Mouse (Mus musculus) hindbrain, embryonic 15.5 days (tissue): ENCODE measurements at regions not wholly inside any gene's neighbourhood (a gene's known extent, or its start where the extent isn't known, plus 50 kb on each side); places are given as distances from the start of the nearest gene placed in this dataset.

Source experiments
- ATAC-seq: fragments of 200-750 bp; cut with Nextera tagmentation; 2 replicates; pipeline ENCODE4 v1.8.0; 2017; ENCODE audit warnings: low read depth, moderate number of reproducible peaks, moderate TSS enrichment; ENCODE audit not compliant: low FRiP score
- H3K27ac ChIP-seq: fragments of 300-500 bp; sonication (generic); replicated peaks from 2 replicates; pipeline ENCODE4 v1.5.1; 2015; ENCODE audit warnings: mild to moderate bottlenecking, inconsistent platforms
- H3K27me3 ChIP-seq: fragments of 300-500 bp; sonication (generic); 2 replicates; pipeline ENCODE4 v1.6.1; 2015; ENCODE audit warnings: control low read depth, inconsistent platforms
- H3K36me3 ChIP-seq: fragments of 300-500 bp; sonication (generic); 2 replicates; pipeline ENCODE4 v1.6.1; 2015; ENCODE audit warnings: control low read depth, inconsistent platforms
- H3K4me1 ChIP-seq: fragments of 300-500 bp; sonication (generic); replicated peaks from 2 replicates; pipeline ENCODE4 v1.6.1; 2015; ENCODE audit warnings: control low read depth, inconsistent platforms
- H3K4me2 ChIP-seq: fragments of 300-500 bp; sonication (generic); 2 replicates; pipeline ENCODE4 v1.6.1; 2015; ENCODE audit warnings: moderate library complexity, mild to moderate bottlenecking, inconsistent platforms
- H3K4me3 ChIP-seq: fragments of 300-500 bp; sonication (generic); 2 replicates; pipeline ENCODE4 v1.5.1; 2015; ENCODE audit warnings: mild to moderate bottlenecking, inconsistent platforms
- H3K9ac ChIP-seq: fragments of 300-500 bp; sonication (generic); 2 replicates; pipeline ENCODE4 v1.6.1; 2015; ENCODE audit warnings: inconsistent platforms
- H3K9me3 ChIP-seq: fragments of 300-500 bp; sonication (generic); 2 replicates; pipeline ENCODE4 v1.6.1; 2016; ENCODE audit warnings: control low read depth, inconsistent platforms
- WGBS: fragments of 180-500 bp; shearing (Covaris S2); methylation state at CpG from one replicate; pipeline ENCODE4 v1.1.7; 2015; 5-methylcytosine and 5-hydroxymethylcytosine counted together

DNA sequence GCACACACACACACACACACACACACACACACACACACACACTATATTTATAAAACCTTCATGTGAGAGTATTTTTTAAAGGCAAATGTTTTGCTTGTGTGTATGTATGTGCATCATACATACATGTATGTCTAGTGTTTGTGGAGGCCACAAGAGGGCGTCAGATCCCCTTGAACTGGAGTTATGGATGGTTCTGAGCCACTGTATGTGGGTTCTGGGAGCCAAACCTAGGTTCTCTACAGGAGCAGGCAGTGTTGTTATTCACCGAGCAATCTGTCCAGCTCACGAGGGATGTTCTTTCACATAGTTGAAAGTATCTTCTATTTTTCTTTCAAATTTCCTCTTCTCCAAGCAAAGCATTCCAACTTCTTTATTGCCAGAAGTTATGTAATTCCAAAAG, 56.3 kb upstream of the Agtr2 start:
- H3K27ac ChIP-seq = no peak overlapping the region
- no peak for ATAC-seq
- H3K36me3 ChIP-seq = no peaks in the 10 kb centered on the region
- no peaks in the 10 kb centered on the region for H3K4me1 ChIP-seq
- H3K4me3 ChIP-seq = no peak overlapping the region
- no peak overlapping the region for H3K4me2 ChIP-seq
- 61% methylated on average over 3 of the region's 3 CpGs for WGBS
- H3K9me3 ChIP-seq = no peaks in the 10 kb centered on the region
- no peak overlapping the region for H3K9ac ChIP-seq
- H3K27me3 ChIP-seq = no peaks in the 10 kb centered on the region

DNA sequence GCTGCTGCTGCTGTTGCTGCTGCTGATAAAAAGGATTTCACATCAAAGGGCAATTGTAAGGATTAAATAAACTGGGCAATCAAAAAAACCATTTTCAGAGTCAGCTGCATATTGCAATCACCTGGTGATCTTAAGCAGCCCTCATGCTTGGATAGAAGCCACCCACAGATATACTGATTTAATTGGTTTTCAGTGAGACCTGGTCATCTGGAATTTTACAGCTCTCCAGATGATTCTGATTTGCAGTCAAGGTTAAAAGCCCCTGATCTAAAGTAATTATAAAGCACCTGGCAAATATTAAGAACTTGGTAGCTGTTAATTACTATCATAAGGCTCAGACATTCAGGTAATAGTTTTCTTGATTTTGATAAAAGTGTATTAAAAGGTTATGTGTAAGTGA, 50.8 kb upstream of the Agtr2 start:
- no peaks in the 10 kb centered on the region for H3K36me3 ChIP-seq
- no peak overlapping the region for H3K4me2 ChIP-seq
- H3K4me3 ChIP-seq = no peak overlapping the region
- no peaks in the 10 kb centered on the region for H3K27me3 ChIP-seq
- H3K9me3 ChIP-seq = no peaks in the 10 kb centered on the region
- no peak overlapping the region for H3K27ac ChIP-seq
- H3K9ac ChIP-seq = no peak overlapping the region
- H3K4me1 ChIP-seq = no peaks in the 10 kb centered on the region
- no peak for ATAC-seq
